Mouse (Mus musculus) MEL (cell line): ENCODE results near the gene Tesmin.

Source experiments
- CHD1 ChIP-seq: IDR thresholded peaks from 2 replicates; pipeline ENCODE4 v1.6.1; 2012; ENCODE audit warnings: low read depth, mild to moderate bottlenecking, inconsistent platforms, low read length, improper control_type of control experiment
- CTCF ChIP-seq, 3 experiments: IDR thresholded peaks in 2 of 3; conservative IDR thresholded peaks in 1 of 3; 2 replicates each; pipeline ENCODE4 v1.5.1; 2011 to 2012; ENCODE audit warnings: low read length in 3 of 3, low read depth in 2 of 3, mild to moderate bottlenecking in 2 of 3, improper control_type of control experiment in 1 of 3, inconsistent platforms in 1 of 3, mixed read lengths in 1 of 3, moderate library complexity in 1 of 3; ENCODE audit not compliant: control insufficient read depth in 1 of 3, insufficient read depth in 1 of 3, poor library complexity in 1 of 3, severe bottlenecking in 1 of 3
- ELF1 ChIP-seq: IDR thresholded peaks from 2 replicates; pipeline ENCODE4 v1.6.1; 2014; ENCODE audit warnings: low read depth, mild to moderate bottlenecking, inconsistent platforms, low read length, improper control_type of control experiment, moderate library complexity
- HCFC1 ChIP-seq: IDR thresholded peaks from 2 replicates; pipeline ENCODE4 v1.6.1; 2012; ENCODE audit warnings: low read depth, mild to moderate bottlenecking, inconsistent platforms, low read length, improper control_type of control experiment, moderate library complexity
- JUND ChIP-seq: IDR thresholded peaks from 2 replicates; pipeline ENCODE4 v1.6.1; 2011; ENCODE audit warnings: low read depth, mild to moderate bottlenecking, improper control_type of control experiment, low read length
- POLR2A ChIP-seq, 2 experiments: IDR thresholded peaks; 2 replicates each; pipeline ENCODE4 v1.6.1; 2011 to 2012; ENCODE audit warnings: low read length in 2 of 2, mild to moderate bottlenecking in 2 of 2, control low read depth in 1 of 2, improper control_type of control experiment in 1 of 2, low read depth in 1 of 2, moderate library complexity in 1 of 2; ENCODE audit not compliant: control insufficient read depth in 1 of 2, insufficient read depth in 1 of 2, poor library complexity in 1 of 2
- RAD21 ChIP-seq: IDR thresholded peaks from 2 replicates; pipeline ENCODE4 v1.6.1; 2011; ENCODE audit warnings: mild to moderate bottlenecking, low read depth, low read length, improper control_type of control experiment
- SIN3A ChIP-seq: IDR thresholded peaks from 2 replicates; pipeline ENCODE4 v1.6.1; 2012; ENCODE audit warnings: low read length, improper control_type of control experiment, inconsistent platforms
- TCF12 ChIP-seq: IDR thresholded peaks from 2 replicates; pipeline ENCODE4 v1.6.1; 2014; ENCODE audit warnings: low read depth, mild to moderate bottlenecking, inconsistent platforms, low read length, improper control_type of control experiment, moderate library complexity
- USF1 ChIP-seq: IDR thresholded peaks from 2 replicates; pipeline ENCODE4 v1.6.1; 2014; ENCODE audit warnings: low read depth, mild to moderate bottlenecking, inconsistent platforms, low read length, improper control_type of control experiment, moderate library complexity
- ZNF384 ChIP-seq: IDR thresholded peaks from 2 replicates; pipeline ENCODE4 v1.6.1; 2012; ENCODE audit warnings: low read depth, mild to moderate bottlenecking, inconsistent platforms, low read length, improper control_type of control experiment

- no peak for TF ChIP-seq POLR2A (IDR thresholded peaks at IDR 0.05; ENCODE audit: control insufficient read depth in 1 of 2, insufficient read depth in 1 of 2, low read depth in 1 of 2, low read length in 2 of 2, poor library complexity in 1 of 2)
- TF ChIP-seq JUND, result no peak
- TF ChIP-seq RAD21, result no peak
- TF ChIP-seq SIN3A, result no peak
- TF ChIP-seq CTCF (IDR thresholded peaks at IDR 0.05 in 2 of 3, conservative IDR thresholded peaks at IDR 0.05 in 1 of 3; ENCODE audit: control insufficient read depth in 1 of 3, insufficient read depth in 1 of 3, low read depth in 2 of 3, low read length in 3 of 3, poor library complexity in 1 of 3, severe bottlenecking in 1 of 3), result no peak
- no peak for TF ChIP-seq CHD1
- TF ChIP-seq ZNF384, result no peak
- TF ChIP-seq ELF1, result no peak
- TF ChIP-seq USF1, result no peak
- no peak for TF ChIP-seq HCFC1
- TF ChIP-seq TCF12, result no peak
Observed at GRCm38 (mm10) chr19:3363510-3363909, 25.1 kb upstream of the Tesmin start.
